Mouse (Mus musculus) spleen, postnatal 4 days (tissue): ENCODE measurements around the gene Tmtc2.

ENCODE experiments used
- DNase-seq, 2 experiments: peaks; one replicate each; pipeline ENCODE4 v3.0.0; 2022; ENCODE audit warnings: low spot score in 2 of 2

Gene Tmtc2

DNA sequence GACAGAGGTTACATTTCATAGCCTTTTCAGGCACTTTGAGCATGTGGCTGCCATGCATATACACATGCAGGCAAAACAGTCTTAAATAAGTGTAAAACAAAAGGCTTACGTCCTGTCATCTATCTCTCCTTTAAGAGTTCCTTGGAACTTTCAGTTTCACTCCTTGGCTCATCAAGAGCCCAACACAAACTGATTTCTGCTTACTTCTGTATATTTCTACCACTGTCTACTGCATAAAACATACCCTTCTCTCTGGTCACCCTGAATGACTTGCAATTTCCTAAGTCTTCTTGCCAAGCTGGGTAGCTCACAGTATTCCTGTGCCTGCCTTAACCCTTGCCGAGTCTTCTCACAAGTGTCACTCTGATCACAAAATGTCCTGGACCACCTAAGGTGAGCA lies 26.2 kb downstream of the Tmtc2 start:
- no peak for DNase-seq

DNA sequence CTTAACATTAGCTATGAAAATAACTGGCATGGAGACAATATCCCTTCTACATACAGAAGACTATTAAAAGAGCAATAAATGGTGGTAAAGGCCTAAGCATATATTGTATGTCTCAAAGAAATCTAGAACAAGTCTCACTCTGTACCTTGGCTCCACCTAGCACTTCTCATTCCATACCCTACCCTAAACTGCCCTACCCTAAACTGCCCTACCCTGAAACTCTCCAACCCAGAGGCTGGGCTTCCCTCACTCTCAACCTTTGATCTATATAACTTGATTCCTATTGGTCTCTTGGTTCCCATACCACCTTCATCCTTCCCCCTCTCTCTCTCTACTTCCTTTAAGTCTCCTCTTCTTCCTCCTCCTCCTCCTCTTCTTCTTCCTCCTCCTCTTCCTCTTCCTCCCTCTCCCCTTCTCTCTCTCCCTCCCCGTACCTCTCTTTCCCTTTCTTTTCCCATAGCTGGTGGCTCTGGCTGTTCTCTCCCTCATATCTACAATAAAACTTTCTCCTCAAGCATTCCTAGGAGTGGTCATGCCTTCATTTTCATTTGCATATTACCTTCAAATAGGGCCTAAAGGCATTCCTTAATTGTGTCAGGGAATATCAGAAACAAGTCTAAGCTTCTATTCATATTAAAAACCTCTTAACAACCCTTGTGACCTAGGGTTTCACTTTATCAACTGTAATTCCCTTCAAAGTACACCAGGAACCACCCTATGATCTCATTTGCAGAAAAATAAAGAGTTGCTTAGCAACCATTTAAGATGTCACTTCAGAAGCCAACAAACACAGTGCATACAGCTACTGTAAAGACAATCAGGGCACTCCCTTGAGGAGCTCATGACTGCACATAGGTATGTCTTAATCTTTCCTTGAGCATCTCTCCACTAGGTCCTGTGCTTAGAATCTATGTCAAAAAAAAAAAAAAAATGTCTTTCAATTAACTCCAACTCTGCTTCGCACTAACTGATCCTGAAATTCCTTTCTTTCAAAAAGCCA lies 29.9 kb downstream of the Tmtc2 start:
- DNase-seq = no peak

DNA sequence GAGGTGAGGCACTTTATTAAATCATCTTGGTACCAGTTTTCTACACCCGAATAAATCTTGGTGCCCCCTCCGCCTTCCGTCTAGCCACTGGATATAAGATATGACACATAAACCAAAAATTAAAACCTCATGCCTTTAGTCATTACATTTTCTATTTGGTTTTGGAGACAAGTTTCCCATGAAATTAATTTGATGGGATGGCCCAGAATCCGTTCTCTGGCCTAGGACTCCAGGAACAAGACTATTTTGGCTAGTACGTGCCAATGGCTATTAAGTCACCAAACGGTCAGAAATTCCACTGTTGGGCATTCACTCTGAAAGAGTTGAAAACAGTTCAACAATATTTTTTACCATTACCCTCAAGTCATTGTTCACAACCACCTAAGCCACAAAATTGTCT lies 32.2 kb downstream of the Tmtc2 start:
- DNase-seq = no peak

DNA sequence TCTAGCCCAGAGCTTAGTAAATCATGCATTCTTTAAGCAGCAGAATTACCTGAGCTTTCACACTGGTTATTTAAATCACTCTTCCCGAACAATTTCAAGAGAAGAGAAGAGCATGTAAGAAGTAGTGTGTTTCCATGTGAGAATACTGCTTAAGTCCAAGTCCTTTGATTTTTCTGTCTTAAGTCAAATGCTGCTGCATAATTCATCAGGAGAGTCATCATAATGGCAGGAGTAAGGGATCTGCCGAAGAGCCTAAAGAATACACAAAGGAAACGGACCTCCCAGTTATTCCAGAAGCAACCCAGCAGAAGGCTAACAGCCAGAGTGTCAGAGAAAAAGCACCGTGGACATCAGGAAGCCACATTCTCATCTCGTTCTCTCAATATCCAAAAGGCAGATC lies 34.6 kb downstream of the Tmtc2 start:
- no peak for DNase-seq

DNA sequence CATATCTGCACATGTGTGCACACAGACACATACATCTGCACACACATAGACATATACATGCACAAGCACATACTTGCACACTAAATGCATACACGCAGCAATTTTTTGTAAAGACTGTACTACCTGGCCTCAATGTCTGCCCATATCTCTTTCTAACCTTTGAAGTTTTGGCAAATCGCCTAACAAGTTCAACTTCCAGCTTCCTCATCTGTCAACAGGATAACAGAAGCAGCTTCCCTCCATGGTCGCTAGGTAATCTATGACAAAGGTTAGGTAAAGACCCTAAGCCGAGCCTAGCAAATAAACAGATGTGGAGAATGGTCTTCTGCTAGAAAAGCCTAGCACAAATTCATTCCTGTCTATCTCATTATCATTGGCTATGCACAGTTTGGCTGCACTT lies 37.3 kb downstream of the Tmtc2 start:
- no peak for DNase-seq

DNA sequence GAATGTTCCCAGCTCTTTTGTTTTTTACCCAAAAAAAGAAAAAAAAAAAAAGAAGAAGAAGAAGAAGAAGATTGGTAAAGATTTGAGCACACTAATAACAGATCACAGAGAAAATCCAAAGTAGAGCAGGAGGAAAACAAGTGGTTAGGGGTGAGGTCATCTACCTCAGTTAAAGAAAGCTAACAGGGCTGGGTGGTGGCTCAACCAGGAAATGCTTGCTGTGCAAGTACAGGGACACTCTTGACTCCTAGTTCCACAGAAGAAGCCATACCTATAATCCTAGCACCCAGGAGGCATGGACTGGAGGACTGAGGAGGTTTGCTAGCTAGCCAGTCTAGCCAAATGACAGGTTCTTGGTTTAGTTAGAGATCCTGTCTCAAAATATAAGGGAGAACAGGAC lies 38.4 kb downstream of the Tmtc2 start:
- no peak for DNase-seq

DNA sequence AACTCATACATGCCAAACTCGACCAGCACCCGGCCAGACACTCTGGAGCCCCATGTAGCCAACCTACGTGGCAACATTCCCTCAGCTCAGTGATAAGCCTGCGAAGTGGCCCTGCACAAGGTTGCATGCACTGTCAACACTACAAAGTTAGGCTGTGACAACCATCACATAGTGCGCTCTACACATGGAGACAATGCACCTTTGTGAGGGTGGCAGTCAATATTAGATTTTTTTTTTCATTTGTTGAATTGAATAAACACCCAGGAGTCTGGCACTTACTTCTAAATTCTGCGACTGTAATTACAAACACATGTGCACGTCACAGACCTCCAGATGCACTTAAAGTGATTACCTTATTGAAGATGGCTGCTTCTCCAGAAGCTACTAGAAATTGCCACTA lies 41.5 kb downstream of the Tmtc2 start:
- no peak for DNase-seq

DNA sequence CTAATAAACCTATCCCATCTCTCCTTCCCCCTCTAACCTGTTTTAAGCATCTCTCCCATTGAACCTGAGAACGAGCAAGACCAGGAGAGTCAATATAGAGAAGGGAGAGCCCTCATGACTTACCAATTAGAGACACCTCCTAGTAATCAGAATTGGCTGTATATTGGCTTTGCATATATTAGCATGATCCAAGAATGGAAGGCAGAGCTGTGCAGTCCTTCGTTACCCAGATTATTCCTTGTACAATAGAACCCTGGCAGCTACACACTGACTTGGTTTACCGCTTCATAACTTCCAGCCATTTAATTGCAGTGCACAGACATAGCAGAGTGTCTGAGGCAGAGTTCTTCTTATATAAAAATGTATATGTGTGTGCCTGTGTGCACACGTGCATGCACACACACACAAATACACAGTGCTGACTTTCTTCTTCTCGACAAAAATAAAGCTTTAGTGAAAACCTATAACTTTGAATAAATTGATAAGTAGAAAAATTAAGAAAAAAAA lies 42.2 kb downstream of the Tmtc2 start:
- no peak for DNase-seq

DNA sequence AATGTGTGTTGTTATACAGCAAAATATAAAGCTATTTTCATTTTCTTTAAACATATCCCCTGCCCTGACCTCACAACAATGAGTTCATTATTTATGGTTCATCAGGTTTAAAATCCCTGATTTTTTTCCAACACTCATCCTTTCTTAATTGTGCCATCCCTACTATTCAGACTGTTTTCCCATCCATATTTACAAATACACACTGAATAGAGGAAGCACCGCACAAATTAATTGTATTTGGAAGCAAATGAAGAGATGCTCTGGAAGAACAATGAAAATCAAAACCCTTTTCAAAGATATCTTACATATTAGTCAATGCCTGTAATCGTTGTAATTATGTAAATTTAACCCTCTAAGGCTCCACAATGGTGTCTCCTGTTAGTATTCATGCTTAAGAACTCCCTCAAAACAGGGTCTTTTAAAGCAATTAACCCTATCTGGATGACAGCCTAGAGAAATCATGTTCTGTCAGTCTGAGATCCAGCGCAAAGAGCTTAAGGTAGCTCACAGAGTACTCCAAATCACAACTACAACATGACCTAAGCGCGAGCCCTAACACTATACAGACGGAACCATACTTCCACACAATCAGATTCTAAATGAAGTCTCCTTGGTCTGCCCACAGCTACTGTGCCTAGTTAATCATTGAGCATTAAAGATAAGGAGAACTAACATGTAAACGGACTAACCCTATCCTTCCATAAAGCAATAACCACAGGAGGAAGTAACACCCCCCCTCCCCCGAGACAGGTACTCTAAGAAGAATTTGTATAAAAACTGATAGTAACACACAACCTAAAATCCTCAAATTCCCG lies 43.0 kb downstream of the Tmtc2 start:
- DNase-seq = no peak

DNA sequence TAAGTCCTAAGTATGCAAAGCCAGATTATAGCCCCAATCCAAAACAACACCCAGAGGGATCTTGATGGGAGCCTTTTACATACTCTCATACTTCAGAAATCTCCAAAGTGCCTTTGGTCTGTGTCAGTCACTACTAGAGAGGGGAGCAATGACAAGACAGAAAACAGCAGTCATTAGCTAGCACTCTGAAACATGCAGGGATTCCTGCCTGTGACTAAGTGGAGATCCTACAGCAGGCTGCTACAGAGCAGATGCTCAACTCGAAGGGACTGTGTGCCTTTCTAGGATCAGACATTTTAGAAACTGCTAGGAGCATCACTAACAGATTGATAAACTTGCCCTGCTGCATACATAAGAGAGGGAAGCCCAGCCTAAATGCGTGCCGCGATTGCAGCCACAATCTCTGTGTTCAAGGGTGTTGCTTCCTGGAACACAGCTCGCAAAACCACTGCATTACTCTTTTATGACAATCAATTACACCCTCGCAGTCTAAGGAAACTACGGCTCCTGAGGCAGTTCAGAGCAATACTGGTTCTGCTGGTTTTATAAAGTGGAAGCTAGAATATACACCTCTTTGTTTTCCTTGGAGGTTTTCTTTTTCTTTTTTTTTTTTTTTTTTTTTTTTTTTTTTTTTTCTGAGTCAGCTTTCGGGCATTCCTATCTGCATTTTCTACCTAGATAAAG lies 50.7 kb downstream of the Tmtc2 start:
- DNase-seq = no peak

DNA sequence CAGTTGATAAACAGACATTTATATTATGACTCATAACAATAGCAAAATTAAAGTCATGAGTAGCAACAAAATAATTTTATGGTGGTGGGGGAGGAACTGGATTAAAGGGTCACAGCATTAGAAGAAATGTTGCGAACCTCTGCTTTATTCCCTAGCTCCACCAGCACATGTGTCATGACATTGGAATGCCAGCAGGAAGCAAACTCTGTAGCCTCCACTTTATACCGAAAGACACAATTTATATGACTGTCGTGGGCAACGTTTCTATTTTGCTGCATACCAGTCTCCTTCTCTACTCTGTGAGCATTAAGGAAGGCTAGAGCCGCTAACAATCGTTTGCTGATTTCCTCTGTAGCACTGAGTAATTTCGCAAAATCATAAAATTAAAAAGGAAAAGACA lies 51.8 kb downstream of the Tmtc2 start:
- DNase-seq = no peak

DNA sequence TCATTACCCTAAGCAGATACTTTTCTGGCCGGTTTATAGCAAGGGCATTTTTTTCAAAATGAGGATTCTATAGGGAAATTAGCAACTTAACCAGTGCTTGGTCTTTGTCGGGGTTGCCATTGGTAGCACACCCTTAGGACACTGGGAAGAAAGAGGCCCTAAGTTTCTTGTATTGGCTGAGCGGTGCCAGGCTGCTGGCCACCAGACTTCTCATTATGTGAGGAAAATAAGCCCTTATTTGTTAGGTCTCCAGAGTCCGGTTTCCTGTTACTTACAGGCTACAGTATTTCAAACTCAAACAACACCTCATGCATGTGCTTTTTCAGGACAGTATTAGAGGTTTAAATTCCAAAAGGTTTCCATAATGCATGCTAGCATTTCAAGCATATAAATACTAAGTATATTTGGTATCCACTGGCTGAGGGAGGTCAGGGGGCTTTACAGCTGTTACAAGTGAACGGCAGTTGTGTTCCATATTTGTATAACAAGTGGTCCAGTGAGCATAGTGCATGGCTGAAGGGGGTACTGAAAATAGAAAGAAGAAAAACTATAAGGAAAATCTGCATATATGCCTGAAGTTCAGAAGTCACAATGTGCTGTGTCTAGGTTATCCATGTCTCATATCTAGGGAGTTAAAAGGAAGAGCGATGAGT lies 55.0 kb downstream of the Tmtc2 start:
- DNase-seq = no peak

DNA sequence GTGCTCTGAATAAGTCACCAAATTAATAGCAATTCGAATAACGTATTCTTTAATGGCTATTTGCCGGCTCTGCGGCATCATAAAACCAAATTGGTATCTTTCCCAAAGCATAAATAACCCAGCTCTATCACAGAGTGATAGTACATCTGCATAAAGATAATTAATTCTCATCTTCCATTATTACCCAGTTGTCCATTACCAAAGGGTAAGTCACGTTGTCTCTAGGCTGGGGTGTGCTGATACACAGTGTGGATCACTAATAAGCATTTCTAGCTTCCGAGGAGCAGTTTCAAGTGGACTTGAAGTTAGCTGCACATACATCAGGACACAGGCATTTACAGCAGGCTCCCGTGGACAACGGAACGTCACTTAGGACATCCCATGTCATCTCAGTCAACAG lies 56.1 kb downstream of the Tmtc2 start:
- DNase-seq = no peak

DNA sequence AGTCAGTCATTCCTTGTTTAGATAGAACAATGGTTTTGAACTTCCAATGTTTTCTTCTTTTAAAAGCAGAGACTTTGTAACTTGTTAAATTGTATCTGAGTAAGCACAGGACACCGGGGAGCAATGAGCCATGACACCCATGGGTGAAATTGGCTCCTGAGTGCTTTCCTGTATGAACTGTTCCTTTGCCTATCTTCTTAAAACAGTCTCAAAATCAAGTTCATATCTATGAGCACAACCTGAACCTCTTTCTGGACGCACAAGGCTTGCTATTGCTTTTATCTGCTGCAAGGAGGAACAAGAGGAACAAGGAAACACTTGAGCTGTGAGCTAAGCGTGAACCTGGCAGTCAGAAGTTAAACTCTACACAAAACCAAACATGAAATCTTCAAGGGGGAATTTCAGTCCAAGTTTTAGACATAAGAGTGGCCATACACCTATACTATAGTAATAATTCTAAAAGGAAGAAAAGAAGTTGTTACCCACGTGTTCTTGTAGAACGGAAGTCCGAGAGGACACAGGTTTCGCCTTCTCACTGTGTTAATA lies 60.4 kb downstream of the Tmtc2 start:
- no peak for DNase-seq

DNA sequence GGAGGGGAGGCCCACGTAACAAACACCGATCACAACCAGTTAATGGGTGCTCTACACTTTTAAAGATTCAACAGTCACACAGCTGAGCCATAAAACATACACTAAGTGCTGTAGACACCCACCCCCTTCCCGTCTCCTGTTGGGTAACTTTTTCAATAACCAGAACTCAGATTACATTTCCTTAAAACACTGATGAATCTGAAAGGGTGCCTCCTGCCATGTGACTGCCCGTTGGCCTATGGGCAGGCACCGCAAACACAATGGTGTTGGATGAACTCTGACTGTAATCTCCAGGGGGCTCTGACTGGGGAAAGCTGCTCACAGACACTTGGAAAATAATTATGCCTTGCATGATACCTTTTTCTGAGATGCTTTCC lies 64.4 kb downstream of the Tmtc2 start:
- no peak for DNase-seq

DNA sequence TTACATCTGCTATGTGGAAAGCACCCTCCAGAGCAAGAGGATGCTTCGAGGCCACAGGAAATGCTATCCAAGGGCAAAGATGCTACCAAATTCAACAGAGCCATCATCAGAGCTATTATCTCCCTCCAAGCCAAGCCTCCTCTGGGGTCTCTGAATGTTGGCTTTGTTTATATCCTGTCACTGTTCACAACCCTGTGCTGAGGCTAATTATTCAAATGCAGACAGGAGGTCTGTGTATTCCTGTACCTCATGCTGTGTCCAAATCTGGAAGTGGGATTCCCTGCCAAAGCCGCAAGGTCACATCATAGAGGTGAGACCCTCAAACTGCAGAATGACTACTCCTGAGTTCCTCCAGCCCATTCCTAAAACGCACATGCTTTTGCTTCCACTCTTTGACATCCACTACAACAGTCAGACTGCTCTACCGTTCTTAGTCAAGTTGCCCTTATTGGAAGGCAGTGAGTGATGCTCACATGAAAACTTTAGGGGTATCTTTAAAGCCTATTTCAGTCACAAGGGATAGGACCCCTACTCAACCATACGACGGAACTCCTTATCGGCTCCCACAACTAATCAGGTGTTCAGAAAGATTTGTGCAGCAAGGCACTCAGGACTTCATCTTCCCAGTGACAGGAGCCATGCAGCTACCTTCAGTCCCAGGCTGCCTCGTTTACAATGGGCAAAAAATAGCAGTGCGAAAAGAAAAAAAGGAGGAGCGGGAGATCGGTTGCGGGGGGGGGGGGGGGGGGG lies 64.9 kb downstream of the Tmtc2 start:
- DNase-seq = no peak

DNA sequence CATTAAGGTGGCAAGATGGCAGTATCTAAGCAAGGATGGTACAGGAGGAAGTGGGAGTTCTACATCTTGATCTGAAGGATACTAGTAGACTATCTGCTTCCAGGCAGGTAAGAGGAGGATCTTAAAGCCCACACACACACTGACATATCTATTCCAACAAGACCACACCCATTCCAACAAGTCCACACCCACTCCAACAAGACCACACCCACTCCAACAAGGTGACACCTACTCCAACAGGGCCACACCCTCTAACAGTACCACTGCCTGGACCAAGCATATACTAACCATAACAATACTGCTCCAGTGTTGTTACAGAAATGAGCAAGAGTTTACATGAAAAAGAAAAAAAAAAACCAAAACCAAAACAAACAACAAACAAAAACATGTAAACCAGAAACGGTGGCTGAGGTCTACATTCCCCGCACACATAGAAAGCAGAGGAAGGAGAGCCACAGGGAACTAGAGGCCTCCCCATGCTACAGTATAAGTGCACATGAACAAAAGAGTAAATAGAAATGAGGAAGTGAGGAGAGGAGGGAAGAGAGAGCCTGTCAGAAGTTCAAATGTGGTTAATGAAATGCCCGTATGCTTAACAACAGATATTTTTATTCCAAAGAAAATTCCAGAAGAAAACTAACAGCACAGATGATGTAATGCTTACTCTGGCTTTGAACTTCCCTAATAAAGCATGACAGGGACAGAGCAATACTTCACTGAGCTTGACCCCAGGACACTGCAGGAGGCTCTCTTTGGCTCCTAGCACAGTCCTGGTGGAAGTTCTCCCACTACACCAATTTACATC lies 66.1 kb downstream of the Tmtc2 start:
- DNase-seq = no peak

DNA sequence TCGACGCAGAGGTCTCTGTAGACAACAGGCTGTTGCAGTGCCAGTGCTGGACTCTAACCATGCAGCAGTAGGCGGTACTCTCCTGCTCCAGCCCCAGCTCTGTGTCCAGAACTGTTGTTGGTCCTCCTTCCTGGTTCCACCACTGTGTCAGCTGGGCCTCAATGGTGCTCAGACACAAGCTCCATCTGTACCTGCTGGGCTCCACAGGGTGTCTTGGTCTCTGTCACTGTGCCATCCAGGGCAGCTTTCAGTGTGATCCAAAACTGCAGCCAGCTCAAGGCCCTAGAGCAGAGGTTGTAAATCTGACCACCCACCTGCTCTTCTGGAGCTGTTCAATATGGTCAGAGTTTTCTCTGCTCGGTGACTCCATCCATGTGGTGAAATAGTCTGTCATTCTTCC lies 68.2 kb downstream of the Tmtc2 start:
- DNase-seq = no peak

DNA sequence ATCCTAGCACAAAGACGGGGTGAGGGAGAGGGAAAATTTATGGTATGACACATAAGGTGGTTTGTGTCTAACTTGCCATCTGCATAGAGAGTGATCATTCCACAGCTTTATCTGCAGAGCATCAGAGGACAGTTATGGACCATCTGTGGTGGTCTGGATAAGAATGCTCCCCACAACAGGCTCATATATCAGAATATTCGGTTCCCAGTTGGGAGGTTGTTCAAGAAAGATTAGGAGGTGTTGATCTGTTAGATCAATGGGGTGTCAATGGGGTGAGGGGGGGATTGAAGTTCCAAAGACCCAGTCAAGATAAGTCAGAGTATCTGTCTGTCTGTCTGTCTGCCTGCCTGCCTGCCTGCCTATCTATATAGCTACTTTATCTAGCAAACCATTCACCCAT lies 69.8 kb downstream of the Tmtc2 start:
- no peak for DNase-seq

DNA sequence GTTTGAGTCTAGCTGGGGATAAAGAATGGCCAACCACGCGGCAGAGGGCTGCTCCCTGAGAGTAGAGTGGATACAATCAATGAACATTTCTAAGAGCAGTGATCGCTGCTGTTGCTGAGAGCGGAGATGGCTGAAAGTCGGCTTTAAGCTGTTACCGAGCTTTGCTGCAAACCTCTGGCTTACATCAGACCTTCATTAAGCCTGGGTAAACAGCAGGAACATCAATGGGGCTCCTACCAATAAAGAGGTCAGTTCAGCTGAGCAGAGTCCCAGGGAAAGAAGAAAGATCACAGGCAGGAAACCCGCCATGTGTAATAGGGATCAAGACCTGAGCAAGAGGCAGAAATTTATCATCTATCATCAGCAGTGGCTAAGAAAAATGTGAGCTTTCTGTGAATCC lies 72.5 kb downstream of the Tmtc2 start:
- DNase-seq = no peak
